Mouse (Mus musculus) heart, embryonic 14.5 days (tissue): ENCODE data around the gene Prkg1. TPM values are rescaled to one million over a fixed set of nuclear protein-coding genes. Genes with fewer than 3 reads are reported as not detected.

Experiments
- ATAC-seq: fragments of 200-750 bp; cut with Nextera tagmentation; 2 replicates; pipeline ENCODE4 v1.8.0; 2017; ENCODE audit warnings: low read depth, moderate TSS enrichment; ENCODE audit not compliant: insufficient number of reproducible peaks, insufficient read depth, low FRiP score
- H3K27ac ChIP-seq, 2 experiments: fragments of 200-500 bp in 1 of 2; fragments of 300-500 bp in 1 of 2; sonication (generic) in 1 of 2; replicated peaks in 1 of 2; 2 replicates each; pipeline ENCODE4 v1.5.1; 2012 to 2014; ENCODE audit warnings: low read depth in 2 of 2, low read length in 2 of 2, control low read depth in 1 of 2, mild to moderate bottlenecking in 1 of 2, mixed read lengths in 1 of 2; ENCODE audit not compliant: control insufficient read depth in 1 of 2, insufficient read depth in 1 of 2
- H3K27me3 ChIP-seq: fragments of 300-500 bp; sonication (generic); 2 replicates; pipeline ENCODE4 v1.6.1; 2014; ENCODE audit warnings: mild to moderate bottlenecking, low read length, control low read depth; ENCODE audit not compliant: control insufficient read depth, insufficient read depth
- H3K36me3 ChIP-seq: fragments of 300-500 bp; sonication (generic); 2 replicates; pipeline ENCODE4 v1.6.1; 2014; ENCODE audit warnings: mild to moderate bottlenecking, control low read depth, low read length, mixed read lengths; ENCODE audit not compliant: control insufficient read depth, insufficient read depth
- H3K4me1 ChIP-seq, 2 experiments: fragments of 200-500 bp in 1 of 2; fragments of 300-500 bp in 1 of 2; sonication (generic) in 1 of 2; 2 replicates each; pipeline ENCODE4 v1.6.1; 2012 to 2014; ENCODE audit warnings: low read length in 2 of 2, control low read depth in 1 of 2, mixed read lengths in 1 of 2; ENCODE audit not compliant: control insufficient read depth in 2 of 2, insufficient read depth in 2 of 2
- H3K4me2 ChIP-seq: fragments of 300-500 bp; sonication (generic); 2 replicates; pipeline ENCODE4 v1.6.1; 2014; ENCODE audit warnings: mild to moderate bottlenecking, low read length
- H3K4me3 ChIP-seq, 2 experiments: fragments of 200-500 bp in 1 of 2; fragments of 300-500 bp in 1 of 2; sonication (generic) in 1 of 2; 2 replicates each; pipeline ENCODE4 v1.5.1; 2012 to 2014; ENCODE audit warnings: low read length in 2 of 2, mild to moderate bottlenecking in 2 of 2, control low read depth in 1 of 2, low read depth in 1 of 2, moderate library complexity in 1 of 2; ENCODE audit not compliant: control insufficient read depth in 1 of 2, insufficient read depth in 1 of 2
- H3K9ac ChIP-seq: fragments of 300-500 bp; sonication (generic); 2 replicates; pipeline ENCODE4 v1.6.1; 2014; ENCODE audit warnings: mild to moderate bottlenecking, low read length
- H3K9me3 ChIP-seq: fragments of 300-500 bp; sonication (generic); 2 replicates; pipeline ENCODE4 v1.6.1; 2016; ENCODE audit warnings: low read length, control low read depth; ENCODE audit not compliant: control insufficient read depth
- WGBS: fragments of 180-500 bp; shearing (Covaris S2); extraction: QIAGEN DNeasy Blood & Tissue Kit; methylation state at CpG from one replicate; pipeline ENCODE4 v1.1.7; 2014; 5-methylcytosine and 5-hydroxymethylcytosine counted together
- polyA plus RNA-seq: library from polyadenylated mRNA; unstranded; fragments of >200 nt; fragmentation: Nextera tagmentation; extraction: Ambion mirVana; gene quantifications from 2 replicates; pipeline ENCODE4 v1.2.1, GENCODE M21; 2014

The Prkg1 gene
- polyA plus RNA-seq, 1 experiment from 2014 or later: 9.6 TPM

- H3K27ac ChIP-seq: no peak overlapping the region
- no peak for ATAC-seq
- 85% methylated on average over 5 of the region's 5 CpGs for whole genome bisulfite sequencing
- no peaks in the 10 kb centered on the region for H3K27me3 ChIP-seq
- no peaks in the 10 kb centered on the region for H3K4me1 ChIP-seq
- no peak overlapping the region for H3K4me3 ChIP-seq
- no peaks in the 10 kb centered on the region for H3K9me3 ChIP-seq
- H3K4me2 ChIP-seq: no peak overlapping the region
- H3K36me3 ChIP-seq: no peaks in the 10 kb centered on the region
- H3K9ac ChIP-seq: no peak overlapping the region
Observed at GRCm38 (mm10) chr19:30931469-30932192, 833.2 kb downstream of the Prkg1 start.

GRCm38 (mm10) chr19:30924032-30924431 is 840.8 kb downstream of the Prkg1 start:
- ATAC-seq: no peak
- Histone ChIP-seq H3K9me3 (peaks cover 3% of the 10 kb centered on the region; the same call in 1 of the 2 replicates), H3K9ac (no peak overlapping the region), H3K27ac (no peak overlapping the region), H3K36me3 (no peaks in the 10 kb centered on the region), H3K4me3 (no peak overlapping the region), H3K4me2 (no peak overlapping the region), H3K27me3 (no peaks in the 10 kb centered on the region), H3K4me1 (no peaks in the 10 kb centered on the region)
- WGBS: 73% methylated on average over 1 of the region's 1 CpGs

GRCm38 (mm10) chr19:30902290-30902689 is 862.5 kb downstream of the Prkg1 start:
- no peak overlapping the region for H3K4me3 ChIP-seq
- no peak overlapping the region for H3K9ac ChIP-seq
- ATAC-seq: no peak
- no peaks in the 10 kb centered on the region for H3K4me1 ChIP-seq
- H3K4me2 ChIP-seq: no peak overlapping the region
- H3K27ac ChIP-seq: no peak overlapping the region
- no peaks in the 10 kb centered on the region for H3K27me3 ChIP-seq
- H3K36me3 ChIP-seq: no peaks in the 10 kb centered on the region
- no peaks in the 10 kb centered on the region for H3K9me3 ChIP-seq

- Histone ChIP-seq H3K9me3 (no peaks in the 10 kb centered on the region), H3K27me3 (no peaks in the 10 kb centered on the region), H3K4me2 (no peak overlapping the region), H3K4me3 (no peak overlapping the region), H3K36me3 (no peaks in the 10 kb centered on the region), H3K27ac (no peak overlapping the region), H3K4me1 (no peaks in the 10 kb centered on the region), H3K9ac (no peak overlapping the region)
- WGBS: 60% methylated on average over 3 of the region's 3 CpGs
- ATAC-seq: no peak
Observed at GRCm38 (mm10) chr19:30901025-30901424, 863.8 kb downstream of the Prkg1 start.

- WGBS: 75% methylated on average over 2 of the region's 2 CpGs
- Histone ChIP-seq H3K4me3 (no peak overlapping the region), H3K4me2 (no peak overlapping the region), H3K36me3 (no peaks in the 10 kb centered on the region), H3K27ac (no peak overlapping the region), H3K4me1 (no peaks in the 10 kb centered on the region), H3K27me3 (no peaks in the 10 kb centered on the region), H3K9ac (no peak overlapping the region), H3K9me3 (no peaks in the 10 kb centered on the region)
- ATAC-seq: no peak
Observed at GRCm38 (mm10) chr19:30890377-30890776, 874.5 kb downstream of the Prkg1 start.

- ATAC-seq: no peak
- no peaks in the 10 kb centered on the region for H3K4me1 ChIP-seq
Observed at GRCm38 (mm10) chr19:30889851-30890250, 875.0 kb downstream of the Prkg1 start.

GRCm38 (mm10) chr19:30861441-30861840 is 903.4 kb downstream of the Prkg1 start:
- Histone ChIP-seq H3K4me1 (no peaks in the 10 kb centered on the region; a peak in 1 of 4 replicates), H3K27ac (no peak overlapping the region), H3K4me2 (no peak overlapping the region), H3K36me3 (no peaks in the 10 kb centered on the region), H3K27me3 (no peaks in the 10 kb centered on the region), H3K9me3 (no peaks in the 10 kb centered on the region), H3K4me3 (no peak overlapping the region), H3K9ac (no peak overlapping the region)
- WGBS: 40% methylated on average over 4 of the region's 4 CpGs
- ATAC-seq: no peak

More at GRCm38 (mm10) chr19:30889851-30890250, 875.0 kb downstream of the Prkg1 start:
- no peak overlapping the region for H3K4me3 ChIP-seq
- no peaks in the 10 kb centered on the region for H3K27me3 ChIP-seq
- no peak overlapping the region for H3K4me2 ChIP-seq
- no peak overlapping the region for H3K27ac ChIP-seq
- 77% methylated on average over 3 of the region's 3 CpGs for WGBS
- no peak overlapping the region for H3K9ac ChIP-seq
- H3K9me3 ChIP-seq: no peaks in the 10 kb centered on the region
- H3K36me3 ChIP-seq: no peaks in the 10 kb centered on the region

- H3K9ac ChIP-seq: no peak overlapping the region
- H3K9me3 ChIP-seq: no peaks in the 10 kb centered on the region
- no peaks in the 10 kb centered on the region for H3K27me3 ChIP-seq
- H3K4me3 ChIP-seq: no peak overlapping the region
- H3K4me2 ChIP-seq: no peak overlapping the region
- no peak overlapping the region for H3K27ac ChIP-seq
- ATAC-seq: no peak
- WGBS: 88% methylated on average over 4 of the region's 4 CpGs
- no peaks in the 10 kb centered on the region for H3K4me1 ChIP-seq
- no peaks in the 10 kb centered on the region for H3K36me3 ChIP-seq
Observed at GRCm38 (mm10) chr19:30851023-30851422, 913.8 kb downstream of the Prkg1 start.
